Mouse (Mus musculus) hindbrain, embryonic 16.5 days (tissue): ENCODE measurements at regions not wholly inside any gene's neighbourhood (a gene's known extent, or its start where the extent isn't known, plus 50 kb on each side); places are given as distances from the start of the nearest gene placed in this dataset.

Experiments
- ATAC-seq: fragments of 200-750 bp; cut with Nextera tagmentation; 2 replicates; pipeline ENCODE4 v1.8.0; 2017; ENCODE audit warnings: moderate TSS enrichment, moderate library complexity
- H3K27ac ChIP-seq: fragments of 300-500 bp; sonication (generic); 2 replicates; pipeline ENCODE4 v1.5.1; 2014; ENCODE audit warnings: low read depth, mild to moderate bottlenecking, control low read depth, low read length, moderate library complexity
- H3K27me3 ChIP-seq: fragments of 300-500 bp; sonication (generic); replicated peaks from 2 replicates; pipeline ENCODE4 v1.6.1; 2014; ENCODE audit warnings: low read length; ENCODE audit not compliant: control insufficient read depth, insufficient read depth
- H3K36me3 ChIP-seq: fragments of 300-500 bp; sonication (generic); 2 replicates; pipeline ENCODE4 v1.6.1; 2014; ENCODE audit warnings: mild to moderate bottlenecking, low read length, moderate library complexity, mixed read lengths; ENCODE audit not compliant: control insufficient read depth, insufficient read depth
- H3K4me1 ChIP-seq: fragments of 300-500 bp; sonication (generic); 2 replicates; pipeline ENCODE4 v1.6.1; 2014; ENCODE audit warnings: low read depth, low read length; ENCODE audit not compliant: control insufficient read depth, insufficient read depth
- H3K4me2 ChIP-seq: fragments of 300-500 bp; sonication (generic); 2 replicates; pipeline ENCODE4 v1.6.1; 2014; ENCODE audit warnings: mild to moderate bottlenecking, low read length, control low read depth, moderate library complexity
- H3K4me3 ChIP-seq: fragments of 300-500 bp; sonication (generic); 2 replicates; pipeline ENCODE4 v1.5.1; 2014; ENCODE audit warnings: mild to moderate bottlenecking, low read length, control low read depth, moderate library complexity
- H3K9ac ChIP-seq: fragments of 300-500 bp; sonication (generic); 2 replicates; pipeline ENCODE4 v1.6.1; 2014; ENCODE audit warnings: low read depth, mild to moderate bottlenecking, control low read depth, low read length, moderate library complexity
- H3K9me3 ChIP-seq: fragments of 300-500 bp; sonication (generic); 2 replicates; pipeline ENCODE4 v1.6.1; 2014; ENCODE audit warnings: mild to moderate bottlenecking, low read length, moderate library complexity; ENCODE audit not compliant: control insufficient read depth
- WGBS: fragments of 180-500 bp; shearing (Covaris S2); extraction: QIAGEN DNeasy Blood & Tissue Kit; methylation state at CpG from one replicate; pipeline ENCODE4 v1.1.7; 2014; 5-methylcytosine and 5-hydroxymethylcytosine counted together

DNA sequence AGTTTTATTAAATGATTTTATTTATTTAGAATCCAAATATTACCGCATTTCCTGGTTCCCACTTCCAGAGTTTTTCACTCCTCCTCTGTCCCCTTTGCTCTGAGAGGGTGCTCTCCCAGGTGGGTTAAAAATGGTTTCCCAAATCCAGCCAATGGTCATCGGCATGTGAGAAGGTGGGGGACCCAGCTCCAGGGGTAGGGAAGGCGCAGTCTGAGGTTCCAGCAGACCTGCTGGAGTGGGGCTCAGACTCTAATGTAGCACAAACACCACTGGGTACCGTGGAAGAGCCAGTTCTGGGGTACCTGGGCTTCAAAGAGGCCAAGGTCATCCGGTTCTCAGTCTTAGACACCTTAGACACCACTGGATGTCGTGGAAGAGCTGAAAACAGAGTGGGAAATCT, 875.6 kb downstream of the Fscb start:
- Histone ChIP-seq H3K27me3 (no peaks in the 10 kb centered on the region), H3K36me3 (no peaks in the 10 kb centered on the region), H3K27ac (no peak overlapping the region), H3K9ac (no peak overlapping the region), H3K4me2 (no peak overlapping the region), H3K4me1 (no peaks in the 10 kb centered on the region), H3K9me3 (no peaks in the 10 kb centered on the region), H3K4me3 (no peak overlapping the region)
- no peak for ATAC-seq
- WGBS = 84% methylated on average over 6 of the region's 6 CpGs

- no peak overlapping the region for H3K9ac ChIP-seq
- no peak overlapping the region for H3K4me2 ChIP-seq
- WGBS = 93% methylated on average over 1 of the region's 1 CpGs
- H3K27ac ChIP-seq = no peak overlapping the region
- H3K27me3 ChIP-seq = no peaks in the 10 kb centered on the region
- H3K4me1 ChIP-seq = no peaks in the 10 kb centered on the region
- ATAC-seq = no peak
- H3K9me3 ChIP-seq = no peaks in the 10 kb centered on the region
- H3K36me3 ChIP-seq = no peaks in the 10 kb centered on the region
- H3K4me3 ChIP-seq = no peak overlapping the region
Measured at GRCm38 (mm10) chr12:63554672-63555071, 919.8 kb downstream of the Fscb start.

DNA sequence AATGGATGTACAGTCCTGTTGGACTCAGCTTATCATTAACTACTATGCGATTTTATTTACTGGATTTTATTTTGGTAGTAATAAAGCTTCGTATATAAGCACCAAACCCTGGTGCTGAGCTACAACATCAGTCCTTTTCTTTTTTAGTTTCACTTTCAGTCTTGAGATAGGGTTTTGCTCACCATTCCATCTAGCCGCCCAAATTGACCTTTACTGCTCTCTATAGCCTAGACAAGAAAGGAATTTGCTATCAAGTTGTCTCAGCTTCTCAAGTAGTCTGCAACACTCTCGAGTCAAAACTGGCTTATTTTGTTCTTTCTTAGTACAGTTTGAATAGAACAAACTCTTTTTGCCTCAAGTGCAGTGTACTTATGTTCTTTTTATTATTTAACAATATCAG, 921.7 kb downstream of the Fscb start:
- 74% methylated on average over 4 of the region's 4 CpGs for WGBS
- H3K4me3 ChIP-seq = no peak overlapping the region
- H3K4me2 ChIP-seq = no peak overlapping the region
- ATAC-seq = no peak
- no peaks in the 10 kb centered on the region for H3K27me3 ChIP-seq
- H3K4me1 ChIP-seq = no peaks in the 10 kb centered on the region
- H3K36me3 ChIP-seq = no peaks in the 10 kb centered on the region
- H3K9ac ChIP-seq = no peak overlapping the region
- no peaks in the 10 kb centered on the region for H3K9me3 ChIP-seq
- H3K27ac ChIP-seq = no peak overlapping the region

DNA sequence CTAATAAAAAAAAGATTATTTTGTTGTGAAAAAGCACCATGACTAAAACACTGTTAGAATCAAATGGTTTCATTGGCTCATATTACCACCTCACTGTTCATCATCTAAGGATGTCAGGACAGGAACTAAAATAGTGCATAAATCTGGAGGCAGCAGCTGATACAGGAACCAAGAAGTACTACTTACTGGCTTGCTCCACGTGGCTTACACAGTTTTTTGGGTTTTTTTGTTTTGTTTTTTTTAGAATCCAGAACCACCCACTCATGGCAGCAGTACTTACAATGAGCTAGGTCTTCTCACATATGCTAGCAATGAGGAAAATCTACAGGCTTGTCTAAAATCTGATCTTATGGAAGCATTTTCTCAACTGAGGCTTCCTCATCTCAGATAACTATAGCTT, 940.4 kb downstream of the Fscb start:
- ATAC-seq = no peak
- no peak overlapping the region for H3K9ac ChIP-seq
- no peaks in the 10 kb centered on the region for H3K4me1 ChIP-seq
- H3K9me3 ChIP-seq = no peaks in the 10 kb centered on the region
- H3K4me3 ChIP-seq = no peak overlapping the region
- H3K36me3 ChIP-seq = no peaks in the 10 kb centered on the region
- no peak overlapping the region for H3K27ac ChIP-seq
- no peaks in the 10 kb centered on the region for H3K27me3 ChIP-seq
- H3K4me2 ChIP-seq = no peak overlapping the region
- 42% methylated on average over 1 of the region's 1 CpGs for WGBS

DNA sequence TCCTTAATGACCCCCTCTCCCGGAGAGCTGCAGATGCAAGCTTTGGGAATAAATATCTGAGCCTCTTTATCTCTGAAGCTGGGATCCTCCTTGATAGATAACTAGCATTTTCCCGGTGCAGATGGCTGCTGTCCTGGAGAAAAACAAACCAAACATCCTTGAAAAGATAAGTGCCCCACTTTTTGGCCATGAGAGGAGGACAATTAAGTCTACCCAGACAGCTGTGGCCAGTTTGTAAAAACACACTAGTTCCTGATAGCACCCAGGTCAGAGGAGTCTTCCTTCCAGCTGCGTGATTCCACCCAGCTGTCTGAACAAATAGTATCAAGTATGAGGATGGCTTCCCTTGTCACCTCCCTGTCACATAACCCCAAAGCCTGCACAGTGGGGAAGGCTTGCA, 970.7 kb downstream of the Fscb start:
- Histone ChIP-seq H3K27me3 (no peaks in the 10 kb centered on the region), H3K4me3 (no peak overlapping the region), H3K27ac (no peak overlapping the region), H3K9me3 (no peaks in the 10 kb centered on the region), H3K4me1 (no peaks in the 10 kb centered on the region), H3K9ac (no peak overlapping the region), H3K4me2 (no peak overlapping the region), H3K36me3 (no peaks in the 10 kb centered on the region)
- no peak for ATAC-seq
- 76% methylated on average over 3 of the region's 3 CpGs for WGBS

DNA sequence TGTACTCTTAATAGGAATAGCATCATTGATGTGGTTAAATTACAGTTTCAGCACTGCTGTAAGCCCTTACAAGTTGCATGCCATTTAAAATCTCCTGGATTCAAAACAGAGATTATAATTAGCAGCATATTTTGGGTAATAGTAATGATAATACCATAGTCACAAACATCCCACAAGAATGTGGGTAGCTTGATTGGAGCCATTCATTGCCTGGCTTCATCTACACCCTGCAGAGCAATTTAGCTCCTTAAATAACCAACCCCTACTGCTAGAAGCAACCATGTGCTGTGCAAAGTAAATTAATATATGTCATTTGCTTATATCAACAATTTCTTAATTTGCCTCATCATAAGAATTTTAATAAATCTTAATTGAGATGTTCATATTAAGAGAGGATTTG, 984.1 kb downstream of the Fscb start:
- ATAC-seq = peak; percentile 54; the same call in 1 of the 2 replicates
- H3K4me2 ChIP-seq = no peak overlapping the region
- H3K36me3 ChIP-seq = no peaks in the 10 kb centered on the region
- H3K9ac ChIP-seq = no peak overlapping the region
- H3K4me1 ChIP-seq = no peaks in the 10 kb centered on the region
- H3K27me3 ChIP-seq = no peaks in the 10 kb centered on the region
- no peak overlapping the region for H3K27ac ChIP-seq
- H3K9me3 ChIP-seq = no peaks in the 10 kb centered on the region
- no peak overlapping the region for H3K4me3 ChIP-seq

DNA sequence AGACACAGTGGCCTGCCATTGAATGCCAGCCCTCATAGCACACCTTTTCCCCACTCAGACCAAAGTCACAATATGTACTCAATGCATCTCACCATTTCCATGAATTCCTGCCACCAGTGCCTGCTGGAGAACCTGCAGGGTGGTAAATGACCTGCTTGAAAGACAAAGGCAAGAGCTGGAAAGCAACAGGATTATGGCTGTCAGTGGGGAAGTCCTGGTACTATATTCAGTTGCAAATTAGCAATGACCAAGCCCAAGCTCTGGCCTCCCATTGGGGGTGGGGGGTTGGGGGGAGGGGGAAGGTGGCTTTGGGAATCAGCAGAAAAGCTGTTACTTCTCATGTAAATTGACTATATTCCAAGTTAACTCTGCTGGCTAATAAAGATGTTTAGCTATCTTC, 990.4 kb downstream of the Fscb start:
- Histone ChIP-seq H3K4me3 (no peak overlapping the region), H3K9me3 (no peaks in the 10 kb centered on the region), H3K9ac (no peak overlapping the region), H3K27me3 (no peaks in the 10 kb centered on the region), H3K4me1 (no peaks in the 10 kb centered on the region), H3K36me3 (no peaks in the 10 kb centered on the region), H3K4me2 (no peak overlapping the region), H3K27ac (no peak overlapping the region)
- no peak for ATAC-seq

GRCm38 (mm10) chr12:63468936-63469335, 1005.6 kb downstream of the Fscb start:
- H3K9ac ChIP-seq = no peak overlapping the region
- no peak overlapping the region for H3K4me2 ChIP-seq
- ATAC-seq = no peak
- no peaks in the 10 kb centered on the region for H3K4me1 ChIP-seq
- H3K36me3 ChIP-seq = no peaks in the 10 kb centered on the region
- no peak overlapping the region for H3K27ac ChIP-seq
- H3K27me3 ChIP-seq = no peaks in the 10 kb centered on the region
- no peak overlapping the region for H3K4me3 ChIP-seq
- no peaks in the 10 kb centered on the region for H3K9me3 ChIP-seq
